Mouse (Mus musculus): ENCODE data around the gene Il25. TPM values are rescaled to one million over a fixed set of nuclear protein-coding genes. Genes with fewer than 3 reads are reported as not detected.
A peak's percentile ranks its signal among the peaks of the same experiment; 100 is the strongest.

The Il25 gene
- polyA plus RNA-seq, 1 experiment from 2014 or later, result not detected

- ATAC-seq (ENCODE audit: insufficient number of reproducible peaks, insufficient read depth, low FRiP score, low read depth), result no peak
- H3K4me3 ChIP-seq (ENCODE audit: low read depth, low read length), result no peak overlapping the region
- no peaks in the 10 kb centered on the region for H3K27me3 ChIP-seq (ENCODE audit: control insufficient read depth, insufficient read depth, low read length)
- H3K27ac ChIP-seq (ENCODE audit: low read length), result no peak overlapping the region
- WGBS, result 83% methylated on average over 8 of the region's 8 CpGs
- H3K9ac ChIP-seq (replicated peaks; ENCODE audit: low read depth, low read length), result no peak overlapping the region
- H3K9me3 ChIP-seq (ENCODE audit: control insufficient read depth, low read depth, low read length), result no peaks in the 10 kb centered on the region
- no peak overlapping the region for H3K4me2 ChIP-seq (replicated peaks; ENCODE audit: low read depth, low read length)
- no peaks in the 10 kb centered on the region for H3K4me1 ChIP-seq (ENCODE audit: control insufficient read depth, insufficient read depth, low read length)
- no peaks in the 10 kb centered on the region for H3K36me3 ChIP-seq (ENCODE audit: control insufficient read depth, insufficient read depth, low read length)
Measured at GRCm38 (mm10) chr14:54978664-54979063, 46.2 kb downstream of the Il25 start.

GRCm38 (mm10) chr14:54981934-54982333 is 49.4 kb downstream of the Il25 start:
- Histone ChIP-seq H3K9me3 (ENCODE audit: control insufficient read depth, low read depth, low read length) (no peaks in the 10 kb centered on the region), H3K4me2 (replicated peaks; ENCODE audit: low read depth, low read length) (no peak overlapping the region), H3K9ac (replicated peaks; ENCODE audit: low read depth, low read length) (no peak overlapping the region), H3K27ac (ENCODE audit: low read length) (no peak overlapping the region), H3K4me1 (ENCODE audit: control insufficient read depth, insufficient read depth, low read length) (no peaks in the 10 kb centered on the region), H3K4me3 (ENCODE audit: low read depth, low read length) (no peak overlapping the region), H3K27me3 (ENCODE audit: control insufficient read depth, insufficient read depth, low read length) (no peaks in the 10 kb centered on the region), H3K36me3 (ENCODE audit: control insufficient read depth, insufficient read depth, low read length) (no peaks in the 10 kb centered on the region)
- WGBS, result 94% methylated on average over 7 of the region's 7 CpGs
- ATAC-seq (ENCODE audit: insufficient number of reproducible peaks, insufficient read depth, low FRiP score, low read depth), result no peak

MicroRNAs encoded within 50 kb of the gene (microRNA counts, 519-probe panel; counts per million panel counts)
- microRNA mmu-miR-208a (1,377 counts per million, percentile 6 among the panel's probes with 10 or more counts), microRNA mmu-miR-208b (1,133 counts per million, percentile 4 among the panel's probes with 10 or more counts)

Small RNA genes lying within 50 kb of the gene (microRNA-seq; reads per million reads assigned to microRNA genes)
- 2.9 reads per million, percentile 3 among the genes with 10 or more reads in this experiment for gene Mir208a
- gene Mir208b, result 124 reads per million, percentile 51 among the genes with 10 or more reads in this experiment

Other genes with a start within 250 kb of the Il25 start
- gene 1700123O20Rik, start 246.5 kb upstream of the Il25 start, polyA plus RNA-seq (2014; fragmentation: Nextera tagmentation; extraction: Ambion mirVana), result 82.9 and 88.9 TPM in 2 replicates
- 145 and 147 TPM in 2 replicates for gene Acin1, start 245.8 kb upstream of the Il25 start, polyA plus RNA-seq (2014; fragmentation: Nextera tagmentation; extraction: Ambion mirVana)
- gene Gm29776, start 233.9 kb upstream of the Il25 start, polyA plus RNA-seq (2014; fragmentation: Nextera tagmentation; extraction: Ambion mirVana), result 0.17 and 0.24 TPM in 2 replicates
- 0.69 TPM in 1 of 2 replicates, not detected in the other for gene Cebpe, start 220.5 kb upstream of the Il25 start, polyA plus RNA-seq (2014; fragmentation: Nextera tagmentation; extraction: Ambion mirVana)
- 5.4 and 5.8 TPM in 2 replicates for gene Slc7a8, start 150.7 kb upstream of the Il25 start, polyA plus RNA-seq (2014; fragmentation: Nextera tagmentation; extraction: Ambion mirVana)
- not detected in 2 replicates for gene Rnf212b, start 118.6 kb upstream of the Il25 start, polyA plus RNA-seq (2014; fragmentation: Nextera tagmentation; extraction: Ambion mirVana)
- gene Homez, start 61.7 kb upstream of the Il25 start, polyA plus RNA-seq (2014; fragmentation: Nextera tagmentation; extraction: Ambion mirVana), result 7.9 and 9.2 TPM in 2 replicates
- gene Ppp1r3e, start 55.1 kb upstream of the Il25 start, polyA plus RNA-seq (2014; fragmentation: Nextera tagmentation; extraction: Ambion mirVana), result 2.8 and 2.9 TPM in 2 replicates
- gene Bcl2l2, start 49.3 kb upstream of the Il25 start, polyA plus RNA-seq (2014; fragmentation: Nextera tagmentation; extraction: Ambion mirVana), result 6.1 and 6.2 TPM in 2 replicates
- not detected in 2 replicates for gene Gm20521, start 49.3 kb upstream of the Il25 start, polyA plus RNA-seq (2014; fragmentation: Nextera tagmentation; extraction: Ambion mirVana)
- gene Pabpn1, start 40.2 kb upstream of the Il25 start, polyA plus RNA-seq (2014; fragmentation: Nextera tagmentation; extraction: Ambion mirVana), result 136 and 152 TPM in 2 replicates
- gene Slc22a17, start 19.6 kb upstream of the Il25 start, polyA plus RNA-seq (2014; fragmentation: Nextera tagmentation; extraction: Ambion mirVana), result 44.9 and 51.3 TPM in 2 replicates
- gene Efs, start 6.6 kb upstream of the Il25 start, polyA plus RNA-seq (2014; fragmentation: Nextera tagmentation; extraction: Ambion mirVana), result 40.1 and 41.0 TPM in 2 replicates
- gene Cmtm5, start 3.6 kb downstream of the Il25 start, polyA plus RNA-seq (2014; fragmentation: Nextera tagmentation; extraction: Ambion mirVana), result 7.1 and 8.5 TPM in 2 replicates
- gene Myh6, start 34.2 kb downstream of the Il25 start, polyA plus RNA-seq (2014; fragmentation: Nextera tagmentation; extraction: Ambion mirVana), result 0.75 and 1.00 TPM in 2 replicates
- gene Gm17428, start 44.2 kb downstream of the Il25 start, polyA plus RNA-seq (2014; fragmentation: Nextera tagmentation; extraction: Ambion mirVana), result not detected in 2 replicates
- 5.9 and 7.7 TPM in 2 replicates for gene Myh7, start 61.9 kb downstream of the Il25 start, polyA plus RNA-seq (2014; fragmentation: Nextera tagmentation; extraction: Ambion mirVana)
- 66.4 and 75.7 TPM in 2 replicates for gene Ngdn, start 82.8 kb downstream of the Il25 start, polyA plus RNA-seq (2014; fragmentation: Nextera tagmentation; extraction: Ambion mirVana)
- gene Zfhx2, start 159.6 kb downstream of the Il25 start, polyA plus RNA-seq (2014; fragmentation: Nextera tagmentation; extraction: Ambion mirVana), result 6.0 and 6.6 TPM in 2 replicates
- gene Thtpa, start 162.1 kb downstream of the Il25 start, polyA plus RNA-seq (2014; fragmentation: Nextera tagmentation; extraction: Ambion mirVana), result 19.8 and 25.0 TPM in 2 replicates
- 28.7 and 30.8 TPM in 2 replicates for gene Ap1g2, start 173.9 kb downstream of the Il25 start, polyA plus RNA-seq (2014; fragmentation: Nextera tagmentation; extraction: Ambion mirVana)
- gene Jph4, start 184.2 kb downstream of the Il25 start, polyA plus RNA-seq (2014; fragmentation: Nextera tagmentation; extraction: Ambion mirVana), result 2.6 and 2.7 TPM in 2 replicates

All from stomach, embryonic 14.5 days (tissue).